Mouse (Mus musculus) c-Kit-positive CD71-negative TER-119-negative erythroid progenitor cells, embryonic 14.5 days (primary cell): Measurements from ENCODE around the gene Rab2b.
A peak's percentile ranks its signal among the peaks of the same experiment; 100 is the strongest.
"Not testable (repeated sequence)": the region's sequence is repeated elsewhere in the genome, so short reads cannot be mapped to it uniquely, and the experiment has no call there.

Source experiments
- DNase-seq: peaks from one replicate; pipeline ENCODE4 v3.0.0-alpha.2; 2013; ENCODE audit warnings: low read depth

Gene Rab2b

DNA sequence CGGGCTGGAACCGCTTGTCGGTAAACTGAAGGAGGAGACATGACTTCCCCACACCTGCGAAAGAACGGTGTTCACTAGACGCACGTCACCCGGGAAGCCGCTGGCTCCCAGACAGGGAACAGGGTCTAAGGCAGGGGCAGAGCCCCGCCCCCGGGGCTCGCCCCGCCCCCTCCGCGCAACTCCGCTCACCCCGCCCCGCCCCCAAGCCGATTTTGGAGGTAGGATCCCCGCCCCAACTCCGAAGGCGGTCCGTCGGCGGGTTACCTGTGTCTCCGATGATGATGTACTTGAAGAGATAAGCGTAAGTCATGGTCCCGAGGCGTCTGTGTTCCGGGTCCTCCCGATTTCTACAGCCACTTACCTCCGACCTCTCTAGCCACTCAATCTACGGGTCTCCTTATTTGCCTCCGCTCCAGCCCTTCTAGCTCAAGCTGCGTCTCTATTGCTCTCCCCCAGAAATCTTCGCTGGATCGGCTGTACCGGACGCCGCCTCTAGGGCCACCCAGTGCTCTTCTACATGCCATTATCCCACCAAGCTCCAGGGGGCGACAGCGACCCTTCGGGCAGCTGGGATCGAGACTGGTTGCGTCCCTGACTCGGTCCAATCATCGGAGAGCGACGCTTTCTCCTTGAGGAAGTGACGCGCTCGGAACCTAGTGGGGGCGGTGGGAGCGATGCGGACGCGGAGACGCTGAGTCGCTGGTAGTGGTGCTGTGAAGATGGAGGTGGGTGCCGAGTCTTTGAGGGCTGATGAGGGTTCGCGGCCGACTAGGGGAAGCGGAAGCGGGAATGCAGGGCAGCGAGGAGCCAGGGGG lies at the start of gene Rab2b, which contains the start of gene Tox4:
TSS of gene Rab2b (minus strand) at position 614 of the 815 bp plus-strand sequence.
TSS of gene Tox4 (plus strand) at position 215 of the 815 bp plus-strand sequence.
- peak; percentile 100 for DNase-seq

GRCm38 (mm10) chr14:52327910-52328812 lies 48.8 kb upstream of the Rab2b start, which contains the start of gene Sall2:
Sall2 (minus strand) TSS chr14:52328762.
- no peak for DNase-seq

- no peak for DNase-seq
Measured at GRCm38 (mm10) chr14:52327375-52327901, 48.1 kb upstream of the Rab2b start.

GRCm38 (mm10) chr14:52325890-52326289 lies 46.5 kb upstream of the Rab2b start:
- no peak for DNase-seq

GRCm38 (mm10) chr14:52319361-52319760 lies 40.0 kb upstream of the Rab2b start:
- DNase-seq: no peak

- DNase-seq: no peak
Measured at GRCm38 (mm10) chr14:52316441-52317225, 37.3 kb upstream of the Rab2b start.

DNA sequence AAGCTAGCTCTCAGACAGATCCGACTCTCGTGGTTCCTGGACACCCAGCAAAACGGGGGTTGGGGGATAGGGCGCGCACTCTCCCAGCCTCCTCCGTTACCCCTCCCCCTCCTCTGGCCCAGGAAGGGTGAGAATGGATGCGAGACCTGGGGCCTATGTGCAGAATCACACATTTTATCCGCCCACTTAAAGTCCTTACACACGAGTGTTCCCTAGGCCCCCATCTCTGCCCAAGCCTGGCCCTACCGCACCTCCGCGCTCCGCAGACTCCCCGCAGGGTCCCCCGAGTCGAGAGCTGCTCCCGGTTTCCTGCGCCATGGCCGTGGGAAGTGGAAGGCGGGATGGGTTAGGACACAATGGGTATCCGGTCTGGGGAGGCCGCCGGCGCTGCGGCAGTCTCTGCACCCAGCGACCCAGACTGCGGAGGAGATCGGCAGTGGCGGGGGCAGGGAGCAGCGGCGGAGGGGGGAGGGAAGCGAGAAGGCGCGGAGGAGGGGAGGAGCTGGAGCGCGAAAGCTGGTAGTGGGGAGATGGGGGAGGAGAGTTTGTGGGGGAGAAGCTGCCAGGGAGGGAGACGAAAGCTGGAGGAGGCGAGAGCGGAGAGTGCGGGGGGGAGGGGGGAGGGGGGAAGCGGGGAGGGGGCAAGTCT lies 36.6 kb upstream of the Rab2b start:
- no peak for DNase-seq

GRCm38 (mm10) chr14:52315283-52315780 lies 36.0 kb upstream of the Rab2b start:
- DNase-seq: no peak

DNA sequence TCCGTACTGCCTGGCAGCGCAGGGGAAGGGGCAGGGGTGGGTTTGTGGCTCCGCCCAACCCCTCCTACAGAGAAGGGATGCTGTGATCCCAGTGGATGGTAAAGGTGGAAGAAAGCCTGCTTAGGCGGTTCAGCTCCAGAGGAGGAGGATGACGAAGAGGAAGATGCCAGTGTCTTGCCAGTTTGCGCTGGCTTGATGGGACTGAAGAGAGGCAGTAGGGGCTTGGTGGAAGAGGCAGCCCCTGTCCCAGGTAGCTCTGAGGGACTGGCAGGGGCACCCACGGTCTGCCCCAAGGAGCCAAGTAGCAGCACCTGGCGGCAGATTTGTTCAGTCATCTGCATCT lies 35.4 kb upstream of the Rab2b start:
- DNase-seq: no peak

DNA sequence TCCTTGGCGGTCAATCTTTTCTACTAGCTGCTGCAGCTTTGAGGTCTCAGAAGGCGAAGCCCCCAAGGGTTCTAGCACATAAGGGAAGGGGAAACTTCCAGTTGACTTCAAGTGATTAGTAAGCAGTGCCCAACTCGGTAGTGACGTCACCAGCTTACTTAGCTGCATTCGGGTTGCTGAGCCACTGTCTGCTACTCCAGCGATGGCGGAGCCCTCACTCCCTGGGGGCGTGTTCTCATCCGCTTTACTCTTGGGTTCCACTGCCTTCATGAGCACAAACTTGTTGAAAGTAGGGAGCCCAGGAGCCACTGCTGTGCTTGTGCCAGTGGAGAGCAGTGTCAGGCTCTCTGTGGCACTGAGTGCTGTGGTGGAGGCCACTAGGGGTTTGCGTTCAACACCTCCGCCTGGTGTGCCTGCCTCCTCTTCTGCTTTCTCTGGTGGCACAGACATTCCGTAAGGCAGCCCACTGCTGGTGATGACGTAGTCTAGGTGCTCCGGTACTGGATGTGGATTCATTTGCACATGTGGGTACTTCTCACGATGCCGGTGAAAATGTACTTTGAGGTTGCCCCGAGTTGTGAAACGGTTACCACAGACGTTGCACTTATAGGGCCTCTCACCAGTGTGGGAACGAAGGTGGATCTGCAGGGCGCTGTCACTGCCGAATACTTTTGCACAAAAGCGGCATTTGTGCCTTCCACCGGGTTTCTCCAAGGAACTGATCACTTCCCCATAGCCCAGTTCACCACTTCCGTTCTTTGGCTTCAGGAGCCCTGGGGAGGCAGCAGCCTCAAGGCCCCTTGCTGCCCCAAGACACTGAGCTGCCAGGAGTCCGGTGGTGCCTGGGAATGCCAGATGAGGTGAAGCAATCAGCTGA lies 34.8 kb upstream of the Rab2b start:
- no peak for DNase-seq

DNA sequence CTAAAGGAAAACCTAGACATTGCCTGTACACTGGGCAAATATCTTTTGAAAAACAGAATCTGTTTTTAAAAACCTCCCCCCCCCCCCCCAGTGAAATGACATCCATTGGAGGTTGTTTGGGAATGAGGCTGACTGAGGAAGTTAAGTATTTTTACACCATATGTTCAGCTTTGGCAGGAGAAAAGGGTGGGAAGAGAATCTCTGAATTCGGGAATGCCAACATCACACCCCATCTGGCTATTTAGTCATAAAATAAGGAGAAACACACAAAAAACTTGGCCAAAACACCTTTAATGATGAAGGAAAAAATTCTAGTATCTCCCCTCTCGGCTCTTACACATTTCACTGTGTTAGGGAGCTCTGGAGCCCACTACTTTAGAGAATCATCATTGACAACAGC lies 31.6 kb upstream of the Rab2b start:
- no peak for DNase-seq

DNA sequence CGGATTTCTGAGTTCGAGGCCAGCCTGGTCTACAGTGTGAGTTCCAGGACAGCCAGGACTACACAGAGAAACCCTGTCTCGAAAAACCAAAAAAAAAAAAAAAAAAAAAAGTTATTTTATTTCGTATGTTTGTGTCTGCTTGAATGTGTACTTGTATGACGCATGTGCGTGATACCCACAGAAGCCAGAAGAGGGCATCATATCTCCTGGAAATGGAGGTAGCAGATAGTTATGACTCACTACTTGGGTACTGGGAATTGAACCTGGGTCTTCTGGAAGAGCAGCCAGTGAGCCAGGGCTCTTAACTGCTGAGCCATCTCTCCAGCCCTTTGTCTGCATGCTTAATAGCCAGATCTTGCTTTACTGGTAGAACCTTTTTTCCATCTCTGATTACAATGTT lies 31.0 kb upstream of the Rab2b start:
- not testable (repeated sequence) for DNase-seq

GRCm38 (mm10) chr14:52306100-52306499 lies 26.8 kb upstream of the Rab2b start:
- DNase-seq: no peak

DNA sequence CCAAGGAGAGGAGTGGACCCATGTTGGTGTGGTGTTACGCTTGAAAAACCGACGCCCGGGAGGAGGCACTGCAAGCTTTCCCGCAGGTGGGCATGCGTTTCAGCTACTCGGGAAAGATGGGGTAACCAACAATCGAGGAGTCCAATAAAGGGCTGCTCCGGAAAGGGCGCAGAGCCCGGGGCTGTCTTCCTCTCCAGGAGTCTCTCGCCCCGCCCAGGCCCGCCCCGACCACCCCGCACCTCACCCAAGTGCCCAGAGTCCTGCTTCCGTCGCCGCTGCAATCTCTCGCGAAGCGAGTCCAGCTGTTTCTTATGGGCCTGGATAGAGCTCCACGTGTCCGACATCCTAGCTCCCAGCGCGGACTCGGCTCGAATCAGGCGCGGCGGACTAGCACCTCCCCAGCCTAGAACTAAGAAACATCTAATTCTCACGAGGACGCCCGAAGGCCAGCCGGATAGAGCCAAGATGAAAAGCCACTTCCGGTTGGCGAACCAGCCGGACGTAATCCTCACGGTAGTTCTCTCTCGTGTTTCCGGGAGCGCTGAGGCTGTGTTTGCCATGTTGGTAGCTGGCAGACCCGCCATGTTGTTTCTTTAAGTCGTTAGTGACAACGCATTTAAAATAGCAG lies 25.4 kb upstream of the Rab2b start, which contains the start of gene Mettl3:
TSS of gene Mettl3 (minus strand) at position 485 of the 628 bp plus-strand sequence.
- DNase-seq: peak; percentile 90

- not testable (repeated sequence) for DNase-seq
Measured at GRCm38 (mm10) chr14:52303517-52303916, 24.2 kb upstream of the Rab2b start.

- no peak for DNase-seq
Measured at GRCm38 (mm10) chr14:52295558-52296264, 16.4 kb upstream of the Rab2b start.

DNA sequence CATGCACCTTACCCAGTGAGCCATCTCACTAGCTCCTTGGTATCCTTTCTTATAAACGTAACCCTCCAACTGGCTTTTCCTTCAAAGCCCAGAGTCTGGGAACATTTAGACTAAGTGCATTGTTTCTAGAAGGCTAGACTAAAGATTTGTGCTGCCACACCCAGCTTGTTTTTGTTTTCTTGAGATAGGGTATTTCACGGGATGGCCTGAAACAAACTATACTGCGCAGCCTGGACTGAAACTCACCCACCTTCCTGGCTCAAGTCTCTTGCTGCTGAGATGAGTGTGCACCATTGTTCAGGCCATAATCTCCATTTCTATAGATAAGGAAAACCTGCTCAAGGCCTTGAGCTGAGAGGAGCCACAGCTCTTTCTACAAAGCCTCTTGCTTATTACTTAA lies 4.8 kb upstream of the Rab2b start:
- DNase-seq: no peak

GRCm38 (mm10) chr14:52283629-52284028 lies 4.3 kb upstream of the Rab2b start:
- DNase-seq: no peak

DNA sequence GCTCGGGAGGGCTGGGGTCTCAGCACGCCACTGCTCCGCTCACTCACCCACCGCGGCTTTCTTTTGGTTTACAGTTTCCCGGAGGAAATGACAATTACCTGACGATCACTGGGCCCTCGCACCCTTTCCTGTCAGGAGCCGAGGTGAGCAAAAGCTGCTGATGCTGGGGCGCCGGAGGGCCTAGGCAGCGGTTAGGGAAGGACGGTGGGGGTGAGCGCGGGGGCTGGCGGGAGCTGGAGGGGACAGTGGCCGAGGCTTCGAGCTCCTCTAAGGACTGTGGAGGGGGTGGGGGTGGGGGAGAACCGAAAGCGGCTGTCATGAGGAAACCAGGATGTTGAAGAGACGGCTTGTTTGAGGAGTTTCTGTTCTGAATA lies 389 bp upstream of the Rab2b start:
- no peak for DNase-seq
